Mouse (Mus musculus): ENCODE measurements around the gene Get4. TPM values are rescaled to one million over a fixed set of nuclear protein-coding genes. Genes with fewer than 3 reads are reported as not detected.
A peak's percentile ranks its signal among the peaks of the same experiment; 100 is the strongest.

Gene Get4
- total and polyA plus RNA-seq, 3 experiments = 91.4 to 140 (median 96.4) TPM

GRCm38 (mm10) chr5:139303646-139304061 is 51.5 kb downstream of the Get4 start (continued):
- TF ChIP-seq NELFE (IDR thresholded peaks at IDR 0.05; ENCODE audit: low read depth, low read length) = no peak
- peak; percentile 97 for TF ChIP-seq ZNF384 (IDR thresholded peaks at IDR 0.05; ENCODE audit: low read depth, low read length)
- TF ChIP-seq MAZ (IDR thresholded peaks at IDR 0.05; ENCODE audit: low read depth, low read length) = peak; percentile 93
- TF ChIP-seq JUND (conservative IDR thresholded peaks at IDR 0.05; ENCODE audit: low read depth, low read length) = peak; percentile 98
- no peak for TF ChIP-seq POLR2AphosphoS2 (IDR thresholded peaks at IDR 0.05; ENCODE audit: low read depth, low read length)
- TF ChIP-seq USF2 (conservative IDR thresholded peaks at IDR 0.05; ENCODE audit: low read depth, low read length) = no peak
- no peak for TF ChIP-seq ZKSCAN1 (IDR thresholded peaks at IDR 0.05; ENCODE audit: borderline replicate concordance, low read depth, low read length)

DNA sequence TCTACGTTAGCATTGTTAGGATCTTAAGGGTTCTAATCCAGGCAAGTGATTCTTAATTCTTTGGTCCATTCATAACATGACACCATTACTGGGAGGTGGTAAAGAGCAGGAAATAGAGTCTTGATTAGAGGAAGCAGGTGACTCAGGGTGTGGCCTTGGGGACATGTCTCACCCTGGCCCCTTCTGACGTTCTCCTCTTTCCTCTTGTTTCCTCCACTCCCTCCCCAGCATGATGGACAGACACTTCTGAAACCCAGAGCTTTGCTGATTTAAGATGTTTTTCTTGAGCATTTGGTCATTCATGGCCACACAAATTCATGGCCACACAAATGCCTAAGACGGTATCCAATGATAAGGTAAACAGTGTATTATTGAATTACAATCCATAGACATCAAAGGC is 57.8 kb downstream of the Get4 start:
- H3K36me3 ChIP-seq (replicated peaks in 1 of 2; ENCODE audit: control insufficient read depth in 1 of 2, insufficient read depth in 1 of 2, low read length in 1 of 2) = peaks cover 40 to 64% of the 10 kb centered on the region in 2 experiments
- H3K4me3 ChIP-seq (replicated peaks in 1 of 3; ENCODE audit: low read depth in 2 of 3, low read length in 2 of 3, poor library complexity in 1 of 3) = no peak overlapping the region
- peaks cover 21 to 71% of the 10 kb centered on the region in 2 experiments for H3K4me1 ChIP-seq (ENCODE audit: control insufficient read depth in 1 of 2, insufficient read depth in 2 of 2)
- dilution Hi-C loops (cut with MboI; ENCODE audit: extremely low pct_ligation_motif_present, extremely low pct_unique_long_range_greater_than_20kb, low sequenced_read_pairs) = no loop called here
- no peaks in the 10 kb centered on the region for H3K27me3 ChIP-seq (replicated peaks)
- no peak for DNase-seq (ENCODE audit: extremely low read depth)
- H3K27ac ChIP-seq (ENCODE audit: insufficient read depth, low read depth) = peak overlapping the region; percentile 25
- H3K79me2 ChIP-seq (replicated peaks; ENCODE audit: control insufficient read depth, extremely low read depth, insufficient read depth, poor library complexity, severe bottlenecking) = peaks cover 62% of the 10 kb centered on the region
- TF ChIP-seq ETS1 (conservative IDR thresholded peaks at IDR 0.05; ENCODE audit: low read depth, low read length) = 0 out of 2 replicates have a peak, but pooled peaks have one; percentile 19
- TF ChIP-seq HCFC1 (IDR thresholded peaks at IDR 0.05; ENCODE audit: low read depth, low read length) = no peak
- TF ChIP-seq RCOR1 (conservative IDR thresholded peaks at IDR 0.05; ENCODE audit: low read depth, low read length) = 0 out of 2 replicates have a peak, but pooled peaks have one; percentile 0
- TF ChIP-seq BHLHE40 (IDR thresholded peaks at IDR 0.05; ENCODE audit: low read depth, low read length) = 0 out of 2 replicates have a peak, but pooled peaks have one; percentile 24
- H3K9me3 ChIP-seq (replicated peaks; ENCODE audit: low read length) = peaks cover 16% of the 10 kb centered on the region
- H3K9ac ChIP-seq (ENCODE audit: insufficient read depth, low read depth) = no peak overlapping the region
- in situ Hi-C loops (cut with MboI; ENCODE audit: low pct_ligation_motif_present, low pct_unique_long_range_greater_than_20kb, low sequenced_read_pairs) = no loop called here
- no peak overlapping the region for H3K4me2 ChIP-seq (ENCODE audit: insufficient read depth, low read depth, poor library complexity, severe bottlenecking)

- dilution Hi-C loops (cut with MboI; ENCODE audit: extremely low pct_ligation_motif_present, extremely low pct_unique_long_range_greater_than_20kb, low sequenced_read_pairs) (no loop called here), in situ Hi-C loops (cut with MboI; ENCODE audit: low pct_ligation_motif_present, low pct_unique_long_range_greater_than_20kb, low sequenced_read_pairs) (no loop called here)
- peak overlapping the region; percentile 25 for H3K27ac ChIP-seq (ENCODE audit: insufficient read depth, low read depth)
- H3K4me3 ChIP-seq (replicated peaks in 1 of 3; ENCODE audit: low read depth in 2 of 3, low read length in 2 of 3, poor library complexity in 1 of 3) = no peak overlapping the region
- no peak overlapping the region for H3K9ac ChIP-seq (ENCODE audit: insufficient read depth, low read depth)
- H3K4me1 ChIP-seq (ENCODE audit: control insufficient read depth in 1 of 2, insufficient read depth in 2 of 2) = peaks cover 23 to 71% of the 10 kb centered on the region in 2 experiments
- H3K36me3 ChIP-seq (replicated peaks in 1 of 2; ENCODE audit: control insufficient read depth in 1 of 2, insufficient read depth in 1 of 2, low read length in 1 of 2) = peaks cover 38 to 62% of the 10 kb centered on the region in 2 experiments
- no peaks in the 10 kb centered on the region for H3K27me3 ChIP-seq (replicated peaks)
- no peak overlapping the region for H3K4me2 ChIP-seq (ENCODE audit: insufficient read depth, low read depth, poor library complexity, severe bottlenecking)
- H3K79me2 ChIP-seq (replicated peaks; ENCODE audit: control insufficient read depth, extremely low read depth, insufficient read depth, poor library complexity, severe bottlenecking) = peaks cover 67% of the 10 kb centered on the region
- peaks cover 16% of the 10 kb centered on the region for H3K9me3 ChIP-seq (replicated peaks; ENCODE audit: low read length)
- DNase-seq (ENCODE audit: extremely low read depth) = no peak
- TF ChIP-seq E2F4 (IDR thresholded peaks at IDR 0.05; ENCODE audit: insufficient replicate concordance, low read depth, low read length) (no peak), MAZ (IDR thresholded peaks at IDR 0.05; ENCODE audit: low read depth, low read length) (no peak), ETS1 (conservative IDR thresholded peaks at IDR 0.05; ENCODE audit: low read depth, low read length) (peak; percentile 67), ZNF384 (IDR thresholded peaks at IDR 0.05; ENCODE audit: low read depth, low read length) (peak; percentile 86), RCOR1 (conservative IDR thresholded peaks at IDR 0.05; ENCODE audit: low read depth, low read length) (no peak)
Measured at GRCm38 (mm10) chr5:139310477-139310876, 58.4 kb downstream of the Get4 start.
